Mouse (Mus musculus) cerebellum, postnatal 25 days (tissue): Measurements from ENCODE around the gene Zfp704.

Source experiments
- DNase-seq, 2 experiments: peaks; one replicate each; pipeline ENCODE4 v3.0.0; 2021; ENCODE audit warnings: mixed read lengths in 2 of 2

Gene Zfp704

GRCm38 (mm10) chr3:9554916-9555315, 55.0 kb downstream of the Zfp704 start:
- no peak for DNase-seq

GRCm38 (mm10) chr3:9552332-9552731, 57.6 kb downstream of the Zfp704 start:
- no peak for DNase-seq

GRCm38 (mm10) chr3:9550930-9551329, 59.0 kb downstream of the Zfp704 start:
- DNase-seq: no peak

- no peak for DNase-seq
These were observed 60.1 kb downstream of the Zfp704 start for GRCm38 (mm10) chr3:9549815-9550214.

GRCm38 (mm10) chr3:9548188-9548587, 61.7 kb downstream of the Zfp704 start:
- no peak for DNase-seq

- DNase-seq: no peak
These were observed 62.8 kb downstream of the Zfp704 start for GRCm38 (mm10) chr3:9546882-9547620.

- DNase-seq: no peak
These were observed 65.5 kb downstream of the Zfp704 start for GRCm38 (mm10) chr3:9544421-9544820.

GRCm38 (mm10) chr3:9543916-9544315, 66.0 kb downstream of the Zfp704 start:
- DNase-seq: no peak

GRCm38 (mm10) chr3:9543463-9543862, 66.4 kb downstream of the Zfp704 start:
- no peak for DNase-seq

- no peak for DNase-seq
These were observed 68.3 kb downstream of the Zfp704 start for GRCm38 (mm10) chr3:9541561-9541960.

- no peak for DNase-seq
These were observed 71.4 kb downstream of the Zfp704 start for GRCm38 (mm10) chr3:9538510-9538909.

- peak in 1 of 2 experiments; percentile 4 for DNase-seq
These were observed 72.0 kb downstream of the Zfp704 start for GRCm38 (mm10) chr3:9537889-9538288.

GRCm38 (mm10) chr3:9530097-9530780, 79.6 kb downstream of the Zfp704 start:
- DNase-seq: peak; percentile 59 to 73

GRCm38 (mm10) chr3:9524429-9524828, 85.5 kb downstream of the Zfp704 start:
- DNase-seq: no peak

GRCm38 (mm10) chr3:9523081-9523932, 86.6 kb downstream of the Zfp704 start:
- DNase-seq: peak in 1 of 2 experiments; percentile 34

- DNase-seq: no peak
These were observed 87.9 kb downstream of the Zfp704 start for GRCm38 (mm10) chr3:9522009-9522408.

- no peak for DNase-seq
These were observed 89.2 kb downstream of the Zfp704 start for GRCm38 (mm10) chr3:9520728-9521054.

GRCm38 (mm10) chr3:9520051-9520727, 89.7 kb downstream of the Zfp704 start:
- DNase-seq: peak; percentile 84 to 87

GRCm38 (mm10) chr3:9519491-9519890, 90.4 kb downstream of the Zfp704 start:
- no peak for DNase-seq

- DNase-seq: no peak
These were observed 90.9 kb downstream of the Zfp704 start for GRCm38 (mm10) chr3:9518936-9519335.

- DNase-seq: no peak
These were observed 93.6 kb downstream of the Zfp704 start for GRCm38 (mm10) chr3:9516119-9516855.

- DNase-seq: no peak
These were observed 94.4 kb downstream of the Zfp704 start for GRCm38 (mm10) chr3:9515527-9515926.
